Mouse (Mus musculus) liver, embryonic 14.5 days (tissue): ENCODE measurements around the gene Ern2. TPM values are rescaled to one million over a fixed set of nuclear protein-coding genes. Genes with fewer than 3 reads are reported as not detected.
A peak's percentile ranks its signal among the peaks of the same experiment; 100 is the strongest.

Experiments
- ATAC-seq: fragments of 200-750 bp; cut with Nextera tagmentation; 2 replicates; pipeline ENCODE4 v1.8.0; 2017; ENCODE audit warnings: moderate number of reproducible peaks, mild to moderate bottlenecking, moderate library complexity; ENCODE audit not compliant: insufficient read depth
- DNase-seq, 3 experiments: peaks; one replicate each; pipeline ENCODE4 v3.0.0-alpha.2; 2012 to 2013; ENCODE audit warnings: low read depth in 3 of 3, low spot score in 3 of 3
- H3K27ac ChIP-seq: fragments of 300-500 bp; sonication (generic); 2 replicates; pipeline ENCODE4 v1.5.1; 2014; ENCODE audit warnings: moderate library complexity, mild to moderate bottlenecking, control low read depth, inconsistent platforms
- H3K27me3 ChIP-seq: fragments of 300-500 bp; sonication (generic); 2 replicates; pipeline ENCODE4 v1.6.1; 2014; ENCODE audit warnings: mild to moderate bottlenecking, low read length, moderate library complexity; ENCODE audit not compliant: control insufficient read depth, insufficient read depth
- H3K36me3 ChIP-seq: fragments of 300-500 bp; sonication (generic); replicated peaks from 2 replicates; pipeline ENCODE4 v1.6.1; 2014; ENCODE audit warnings: low read depth; ENCODE audit not compliant: control insufficient read depth, insufficient read depth
- H3K4me1 ChIP-seq, 2 experiments: fragments of 200-500 bp in 1 of 2; fragments of 300-500 bp in 1 of 2; sonication (generic) in 1 of 2; replicated peaks; 2 replicates each; pipeline ENCODE4 v1.6.1; 2012 to 2014; ENCODE audit warnings: antibody characterized with exemption in 1 of 2, inconsistent platforms in 1 of 2, low read length in 1 of 2; ENCODE audit not compliant: control insufficient read depth in 2 of 2, insufficient read depth in 2 of 2
- H3K4me2 ChIP-seq: fragments of 300-500 bp; sonication (generic); 2 replicates; pipeline ENCODE4 v1.6.1; 2014; ENCODE audit warnings: low read depth, mild to moderate bottlenecking, control low read depth, moderate library complexity
- H3K4me3 ChIP-seq, 2 experiments: fragments of 200-500 bp in 1 of 2; fragments of 300-500 bp in 1 of 2; sonication (generic) in 1 of 2; 2 replicates each; pipeline ENCODE4 v1.5.1; 2012 to 2014; ENCODE audit warnings: low read depth in 2 of 2, low read length in 2 of 2, mild to moderate bottlenecking in 2 of 2, control low read depth in 1 of 2, inconsistent platforms in 1 of 2, moderate library complexity in 1 of 2; ENCODE audit not compliant: insufficient read depth in 1 of 2
- H3K9ac ChIP-seq: fragments of 300-500 bp; sonication (generic); replicated peaks from 2 replicates; pipeline ENCODE4 v1.6.1; 2014; ENCODE audit warnings: mild to moderate bottlenecking, control low read depth, moderate library complexity
- H3K9me3 ChIP-seq: fragments of 300-500 bp; sonication (generic); 2 replicates; pipeline ENCODE4 v1.6.1; 2016; ENCODE audit warnings: low read length, mixed read lengths; ENCODE audit not compliant: control insufficient read depth
- CTCF ChIP-seq: IDR thresholded peaks from 2 replicates; pipeline ENCODE4 v1.5.1; 2016; ENCODE audit warnings: antibody characterized with exemption, low read depth, control low read depth
- EP300 ChIP-seq: IDR thresholded peaks from 2 replicates; pipeline ENCODE4 v1.6.1; 2016; ENCODE audit warnings: antibody characterized with exemption, low read depth
- WGBS: fragments of 180-500 bp; shearing (Covaris S2); extraction: QIAGEN DNeasy Blood & Tissue Kit; methylation state at CpG from one replicate; pipeline ENCODE4 v1.1.7; 2014; ENCODE audit not compliant: insufficient replicate concordance; 5-methylcytosine and 5-hydroxymethylcytosine counted together
- polyA plus RNA-seq, 2 experiments: library from polyadenylated mRNA; depleted of rRNA in 1 of 2; stranded (reverse) in 1 of 2; unstranded in 1 of 2; fragments of >200 nt; fragmentation: Nextera tagmentation in 1 of 2; extraction: Ambion mirVana in 1 of 2; gene quantifications; 2 replicates each; pipeline versions ENCODE4 v1.2.1 to v1.2.3; 2012 to 2014

Gene Ern2
- polyA plus RNA-seq, 2 experiments: not detected

DNA sequence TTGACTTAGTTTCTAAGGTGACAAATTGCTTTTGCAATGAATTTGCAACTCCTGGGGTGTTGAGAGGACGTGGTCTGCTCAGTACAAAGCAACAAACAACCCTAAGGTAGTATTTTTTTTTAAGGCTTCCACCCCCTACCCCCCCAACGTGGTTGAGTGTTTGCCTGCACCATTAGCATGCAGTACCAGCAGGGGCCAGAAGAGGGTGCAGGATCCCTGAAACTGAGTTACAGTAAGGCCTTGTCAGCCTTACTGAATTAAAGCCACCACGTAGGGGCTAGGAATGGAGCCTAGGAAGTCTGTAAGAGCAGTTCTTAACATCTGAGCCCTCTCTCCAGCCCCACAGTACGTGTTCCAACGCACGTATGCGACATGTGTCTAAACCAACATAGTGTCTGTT, 3.5 kb upstream of the Ern2 start:
- H3K4me3 ChIP-seq: no peak overlapping the region
- H3K9me3 ChIP-seq: no peaks in the 10 kb centered on the region
- TF ChIP-seq EP300: no peak
- TF ChIP-seq CTCF: peak; percentile 88
- ATAC-seq (no peak), DNase-seq (peak; percentile 15 to 41 (median 17))
- no peaks in the 10 kb centered on the region for H3K4me1 ChIP-seq
- H3K4me2 ChIP-seq: no peak overlapping the region
- H3K36me3 ChIP-seq: no peaks in the 10 kb centered on the region
- H3K27me3 ChIP-seq: no peaks in the 10 kb centered on the region
- no peak overlapping the region for H3K27ac ChIP-seq
- 18% methylated on average over 7 of the region's 7 CpGs for WGBS
- H3K9ac ChIP-seq: no peak overlapping the region

DNA sequence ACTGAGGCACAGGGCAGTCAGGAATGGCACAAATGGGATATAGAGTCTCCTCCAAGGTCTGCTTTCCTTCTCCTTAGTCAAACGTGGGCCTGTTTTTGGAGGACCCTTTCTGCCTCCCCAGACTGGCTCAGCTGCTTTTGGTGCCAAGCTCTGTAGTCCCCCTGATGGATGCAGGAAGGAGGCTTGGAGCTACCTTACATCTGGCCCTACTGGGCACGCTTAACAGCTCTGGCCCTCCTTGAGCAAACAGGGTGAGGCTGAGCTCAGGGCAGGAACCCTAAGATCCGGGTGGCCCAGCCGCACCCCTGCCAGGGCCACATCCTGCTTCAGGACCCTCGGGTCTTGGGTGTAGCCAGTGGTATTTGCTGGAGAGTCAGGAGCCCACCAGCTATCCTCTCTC, 1.4 kb downstream of the Ern2 start:
- TF ChIP-seq CTCF: no peak
- no peak for TF ChIP-seq EP300
- 51% methylated on average over 5 of the region's 5 CpGs for WGBS
- DNase-seq (no peak), ATAC-seq (no peak)
- Histone ChIP-seq H3K9me3 (no peaks in the 10 kb centered on the region), H3K9ac (no peak overlapping the region), H3K4me1 (no peaks in the 10 kb centered on the region), H3K36me3 (no peaks in the 10 kb centered on the region), H3K27me3 (no peaks in the 10 kb centered on the region), H3K27ac (no peak overlapping the region), H3K4me3 (no peak overlapping the region), H3K4me2 (no peak overlapping the region)

DNA sequence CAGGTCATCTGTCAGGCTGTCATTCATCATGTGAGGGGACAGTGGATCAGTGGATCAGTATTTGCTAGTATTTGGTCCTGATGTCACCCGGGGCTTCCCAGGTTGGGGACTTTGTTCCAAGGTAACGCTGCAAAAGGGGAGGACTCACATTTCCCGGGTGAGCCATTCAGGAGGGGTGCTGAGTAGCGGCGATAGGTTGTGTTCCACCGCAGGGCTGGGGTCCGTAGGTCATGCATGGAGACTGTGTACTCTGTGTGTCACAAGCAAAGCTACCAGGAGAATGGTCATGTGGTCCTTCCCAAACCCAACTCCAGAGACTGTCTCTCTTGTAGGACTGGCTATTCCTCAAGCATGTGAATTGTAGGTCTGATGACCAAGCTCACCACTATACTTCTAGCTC, 5.3 kb downstream of the Ern2 start:
- H3K27me3 ChIP-seq: no peaks in the 10 kb centered on the region
- WGBS: 67% methylated on average over 7 of the region's 7 CpGs
- H3K4me2 ChIP-seq: no peak overlapping the region
- no peak for TF ChIP-seq EP300
- no peak for TF ChIP-seq CTCF
- no peak overlapping the region for H3K4me3 ChIP-seq
- no peak overlapping the region for H3K27ac ChIP-seq
- H3K9me3 ChIP-seq: no peaks in the 10 kb centered on the region
- no peak for DNase-seq
- H3K9ac ChIP-seq: no peak overlapping the region
- H3K4me1 ChIP-seq: no peaks in the 10 kb centered on the region
- H3K36me3 ChIP-seq: no peaks in the 10 kb centered on the region
- no peak for ATAC-seq

DNA sequence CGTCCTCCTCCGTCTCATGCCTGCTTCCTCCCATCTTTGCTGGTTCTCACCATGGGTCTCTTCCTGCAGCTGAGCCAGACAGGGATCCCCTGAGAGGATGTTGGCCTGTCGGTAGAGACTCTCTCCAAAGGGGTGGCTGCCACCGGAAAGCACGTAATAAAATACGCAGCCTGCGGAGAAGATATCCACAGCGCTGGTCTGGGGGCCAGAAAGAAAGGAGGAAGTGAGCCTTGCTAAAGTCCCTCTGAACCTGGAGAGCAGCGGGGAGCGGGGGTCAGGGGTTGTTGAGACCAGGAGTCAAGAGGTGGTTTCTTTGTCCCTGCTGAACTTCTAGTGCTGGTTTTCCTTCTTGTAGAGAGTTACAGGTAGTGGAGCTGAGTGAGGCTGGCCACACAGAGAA, 14.4 kb downstream of the Ern2 start:
- Histone ChIP-seq H3K9ac (no peak overlapping the region), H3K27ac (no peak overlapping the region), H3K27me3 (no peaks in the 10 kb centered on the region), H3K36me3 (peaks cover 41% of the 10 kb centered on the region), H3K4me3 (no peak overlapping the region), H3K9me3 (no peaks in the 10 kb centered on the region), H3K4me2 (no peak overlapping the region), H3K4me1 (no peaks in the 10 kb centered on the region)
- TF ChIP-seq EP300 (no peak), CTCF (no peak)
- WGBS: 43% methylated on average over 10 of the region's 10 CpGs
- DNase-seq (no peak), ATAC-seq (no peak)

DNA sequence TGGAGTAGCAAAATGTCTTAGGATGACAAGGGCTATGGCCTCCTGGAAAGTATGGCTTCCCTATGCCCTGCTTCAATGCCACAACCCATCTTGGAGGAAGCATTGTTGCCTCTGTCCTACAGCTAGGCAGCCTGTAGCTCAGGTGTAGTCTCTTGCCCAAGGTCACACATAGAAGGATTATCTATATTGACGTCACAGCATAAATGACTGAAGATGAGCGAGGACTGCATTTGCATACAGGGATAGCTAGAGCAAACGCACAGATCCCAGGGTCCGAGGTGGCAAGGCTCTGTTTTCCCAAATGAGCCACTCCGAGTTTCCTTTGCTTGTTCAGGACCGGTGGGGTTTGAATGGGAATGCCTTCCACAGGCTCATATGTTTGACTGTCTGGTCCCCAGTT, 15.3 kb downstream of the Ern2 start:
- Histone ChIP-seq H3K36me3 (peaks cover 50% of the 10 kb centered on the region), H3K27me3 (no peaks in the 10 kb centered on the region)
- WGBS: 84% methylated on average over 6 of the region's 6 CpGs

More for the DNA sequence above, 15.3 kb downstream of the Ern2 start:
- no peak for TF ChIP-seq CTCF
- no peak for TF ChIP-seq EP300
- Histone ChIP-seq H3K4me2 (no peak overlapping the region), H3K27ac (no peak overlapping the region), H3K9me3 (no peaks in the 10 kb centered on the region), H3K9ac (no peak overlapping the region), H3K4me3 (no peak overlapping the region), H3K4me1 (no peaks in the 10 kb centered on the region)
- no peak for DNase-seq
- no peak for ATAC-seq
